8 mouse cellular contexts compared by ENCODE assay signal in genomic region chr15:89128382-89129350, GRCm38 (mm10). TPM values are rescaled to one million over a fixed set of nuclear protein-coding genes. Genes with fewer than 3 reads are reported as not detected.
DNase-seq lines count a peak whose midpoint lies in the region; ATAC-seq and TF ChIP-seq lines count a peak whose summit lies in the region.

Hdac10 (minus strand) TSS chr15:89128700.

- H3K27me3 ChIP-seq in erythroblast, embryonic 14.5 days (ENCODE audit: control insufficient read depth): peaks cover 9% of the 10 kb centered on the region
- no peaks in the 10 kb centered on the region for H3K27me3 ChIP-seq in heart, embryonic 11.5 days (ENCODE audit: control insufficient read depth, insufficient read depth, low read length)
- H3K27me3 ChIP-seq in kidney, embryonic 16.5 days (ENCODE audit: insufficient read depth, low read length): no peaks in the 10 kb centered on the region

- H3K4me2 ChIP-seq in heart, embryonic 11.5 days: peak within 1 kb of the TSS; percentile 96
- peak within 1 kb of the TSS; percentile 73 for H3K4me2 ChIP-seq in kidney, embryonic 16.5 days (replicated peaks; ENCODE audit: low read depth, low read length)

- ATAC-seq in heart, embryonic 11.5 days (replicated peaks; ENCODE audit: insufficient number of reproducible peaks, low FRiP score, low TSS enrichment): peak; percentile 84
- peak; percentile 82 for ATAC-seq in kidney, embryonic 16.5 days (ENCODE audit: low FRiP score, low TSS enrichment)

- peak; percentile 39; the same call in 1 of the 2 replicates for TF ChIP-seq POLR2A in brain, embryonic 14.5 days (IDR thresholded peaks at IDR 0.05; ENCODE audit: borderline replicate concordance, extremely low read depth, insufficient read depth, insufficient read length, poor library complexity, severe bottlenecking)

- peaks cover 34% of the 10 kb centered on the region for H3K4me1 ChIP-seq in erythroblast, embryonic 14.5 days (ENCODE audit: control insufficient read depth)
- peaks cover 14% of the 10 kb centered on the region for H3K4me1 ChIP-seq in heart, embryonic 11.5 days (ENCODE audit: control insufficient read depth, insufficient read depth, low read length)
- peaks cover 20% of the 10 kb centered on the region for H3K4me1 ChIP-seq in kidney, embryonic 16.5 days (ENCODE audit: insufficient read depth, low read length)

- peak within 1 kb of the TSS; percentile 70 for H3K27ac ChIP-seq in heart, embryonic 11.5 days (ENCODE audit: low read depth, low read length)
- H3K27ac ChIP-seq in kidney, embryonic 16.5 days (ENCODE audit: low read length): peak within 1 kb of the TSS; percentile 81

- peak within 1 kb of the TSS; percentile 68 for H3K9ac ChIP-seq in heart, embryonic 11.5 days (ENCODE audit: low read depth, low read length)
- H3K9ac ChIP-seq in kidney, embryonic 16.5 days (replicated peaks; ENCODE audit: low read length): peak within 1 kb of the TSS; percentile 80

- peaks cover 22% of the 10 kb centered on the region for H3K36me3 ChIP-seq in erythroblast, embryonic 14.5 days (ENCODE audit: control insufficient read depth)
- H3K36me3 ChIP-seq in heart, embryonic 11.5 days (ENCODE audit: control insufficient read depth, insufficient read depth, low read length): peaks cover 2% of the 10 kb centered on the region; the same call in 1 of the 2 replicates
- 0 out of 2 replicates have a peak, but pooled peaks cover 5% of the 10 kb centered on the region for H3K36me3 ChIP-seq in kidney, embryonic 16.5 days (ENCODE audit: insufficient read depth, low read length)

- peak; percentile 84 for DNase-seq in CD4-positive helper T cell, adult 2 months (ENCODE audit: low read depth, low spot score)
- DNase-seq in brain, embryonic 14.5 days (ENCODE audit: low read depth): peak; percentile 88
- DNase-seq in liver: peak; percentile 86
- DNase-seq in monocyte, adult 2 months (ENCODE audit: low read depth in 1 of 2, low spot score in 2 of 2): peak; percentile 48 to 72
- DNase-seq in spleen, postnatal 14 days (ENCODE audit: low spot score in 2 of 2): peak; percentile 68 to 78

- WGBS in heart, embryonic 11.5 days (ENCODE audit: insufficient replicate concordance): 2% methylated on average over 36 of the region's 36 CpGs
- 3% methylated on average over 36 of the region's 36 CpGs for WGBS in kidney, embryonic 16.5 days

- peak; percentile 96 for TF ChIP-seq CTCF in brain, embryonic 14.5 days (IDR thresholded peaks at IDR 0.05; ENCODE audit: borderline replicate concordance, extremely low read depth, insufficient read depth, insufficient read length)

- peak within 1 kb of the TSS; percentile 76 for H3K4me3 ChIP-seq in erythroblast, embryonic 14.5 days (replicated peaks)
- peak within 1 kb of the TSS; percentile 52 for H3K4me3 ChIP-seq in heart, embryonic 11.5 days (ENCODE audit: low read depth, low read length)
- H3K4me3 ChIP-seq in kidney, embryonic 16.5 days (ENCODE audit: low read length): peak within 1 kb of the TSS; percentile 65

- no peaks in the 10 kb centered on the region for H3K9me3 ChIP-seq in erythroblast, embryonic 14.5 days (ENCODE audit: control insufficient read depth, low read length)
- H3K9me3 ChIP-seq in heart, embryonic 11.5 days (replicated peaks; ENCODE audit: control insufficient read depth, low read length): no peaks in the 10 kb centered on the region
- H3K9me3 ChIP-seq in kidney, embryonic 16.5 days (ENCODE audit: low read length): no peaks in the 10 kb centered on the region

RNA-seq across cellular contexts. Expression of gene Hdac10, which starts in this region (rescaled TPM):
- polyA plus RNA-seq in brain, embryonic 14.5 days (2012; rRNA removed): 33.1 and 58.3 TPM in 2 replicates
- 0.33 and 0.64 TPM in 2 replicates for polyA plus RNA-seq in erythroblast, embryonic 14.5 days (2012)
- 10.5 and 11.4 TPM in 2 replicates for polyA plus RNA-seq in heart, embryonic 11.5 days (2014; fragmentation: Nextera tagmentation; extraction: Ambion mirVana)
- 23.4 and 25.8 TPM in 2 replicates for polyA plus RNA-seq in kidney, embryonic 16.5 days (2015; fragmentation: Nextera tagmentation; extraction: Ambion mirVana)

Comparison
In these comparisons a context has a peak if more than half of its experiments do, and no peak if none do; other contexts are left out.
1. Peak in every context shown above with its lines: DNase-seq, ATAC-seq, H3K4me3 ChIP-seq and H3K27ac ChIP-seq.